Mouse (Mus musculus) forebrain, postnatal 0 days (tissue): ENCODE measurements at regions not wholly inside any gene's neighbourhood (a gene's known extent, or its start where the extent isn't known, plus 50 kb on each side); places are given as distances from the start of the nearest gene placed in this dataset.

ENCODE experiments used
- ATAC-seq: fragments of 200-750 bp; cut with Nextera tagmentation; 2 replicates; pipeline ENCODE4 v1.8.0; 2017; ENCODE audit warnings: mild to moderate bottlenecking, moderate library complexity
- DNase-seq: peaks from one replicate; pipeline ENCODE4 v3.0.0-alpha.2; 2015
- H3K27ac ChIP-seq: fragments of 300-500 bp; sonication (generic); 2 replicates; pipeline ENCODE4 v1.5.1; 2014; ENCODE audit warnings: low read depth, mild to moderate bottlenecking, antibody characterized with exemption, low read length, moderate library complexity, mixed read lengths
- H3K27me3 ChIP-seq: fragments of 300-500 bp; sonication (generic); 2 replicates; pipeline ENCODE4 v1.6.1; 2014; ENCODE audit warnings: mild to moderate bottlenecking, low read length, mixed read lengths; ENCODE audit not compliant: insufficient read depth
- H3K36me3 ChIP-seq: fragments of 300-500 bp; sonication (generic); 2 replicates; pipeline ENCODE4 v1.6.1; 2014; ENCODE audit warnings: mild to moderate bottlenecking, moderate library complexity; ENCODE audit not compliant: insufficient read depth
- H3K4me1 ChIP-seq: fragments of 300-500 bp; sonication (generic); 2 replicates; pipeline ENCODE4 v1.6.1; 2014; ENCODE audit warnings: antibody characterized with exemption; ENCODE audit not compliant: insufficient read depth
- H3K4me2 ChIP-seq: fragments of 300-500 bp; sonication (generic); 2 replicates; pipeline ENCODE4 v1.6.1; 2014; ENCODE audit warnings: low read depth, mild to moderate bottlenecking, moderate library complexity
- H3K4me3 ChIP-seq: fragments of 300-500 bp; sonication (generic); 2 replicates; pipeline ENCODE4 v1.5.1; 2014; ENCODE audit warnings: low read depth, low read length, mixed read lengths
- H3K9ac ChIP-seq: fragments of 300-500 bp; sonication (generic); 2 replicates; pipeline ENCODE4 v1.6.1; 2014; ENCODE audit warnings: mild to moderate bottlenecking
- H3K9me3 ChIP-seq: fragments of 300-500 bp; sonication (generic); 2 replicates; pipeline ENCODE4 v1.6.1; 2016; ENCODE audit warnings: low read length
- CTCF ChIP-seq: sonication (generic); IDR thresholded peaks from 2 replicates; pipeline ENCODE4 v1.5.1; 2016; ENCODE audit warnings: antibody characterized with exemption, control low read depth, low read depth
- WGBS: fragments of 180-500 bp; shearing (Covaris S2); extraction: QIAGEN DNeasy Blood & Tissue Kit; methylation state at CpG from one replicate; pipeline ENCODE4 v1.1.7; 2014; 5-methylcytosine and 5-hydroxymethylcytosine counted together

DNA sequence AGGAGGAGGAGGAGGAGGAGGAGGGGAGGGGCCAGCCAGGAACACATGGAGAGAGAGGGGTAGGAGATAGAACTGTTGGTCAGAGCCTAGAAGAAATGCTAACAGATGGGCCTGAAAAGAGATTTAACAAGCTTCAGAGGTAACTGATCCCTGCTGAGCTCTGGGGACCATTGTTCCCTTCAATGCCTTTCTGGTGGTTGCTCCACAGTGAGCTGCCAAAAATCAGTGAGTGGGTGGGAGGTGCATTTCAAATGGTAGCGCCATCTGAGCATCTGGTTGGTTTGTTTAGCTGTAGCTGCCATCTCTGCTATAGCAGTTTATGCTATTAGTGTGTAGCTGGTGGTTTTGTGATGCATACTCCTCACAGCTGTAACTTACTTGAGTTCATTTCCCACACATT lies 809.9 kb downstream of the Ets1 start:
- DNase-seq (no peak), ATAC-seq (no peak)
- H3K4me2 ChIP-seq = no peak overlapping the region
- no peaks in the 10 kb centered on the region for H3K4me1 ChIP-seq
- H3K27me3 ChIP-seq = no peaks in the 10 kb centered on the region
- WGBS = 45% methylated on average over 1 of the region's 1 CpGs
- no peak overlapping the region for H3K27ac ChIP-seq
- TF ChIP-seq CTCF = no peak
- no peaks in the 10 kb centered on the region for H3K36me3 ChIP-seq
- no peaks in the 10 kb centered on the region for H3K9me3 ChIP-seq
- H3K4me3 ChIP-seq = no peak overlapping the region
- no peak overlapping the region for H3K9ac ChIP-seq

DNA sequence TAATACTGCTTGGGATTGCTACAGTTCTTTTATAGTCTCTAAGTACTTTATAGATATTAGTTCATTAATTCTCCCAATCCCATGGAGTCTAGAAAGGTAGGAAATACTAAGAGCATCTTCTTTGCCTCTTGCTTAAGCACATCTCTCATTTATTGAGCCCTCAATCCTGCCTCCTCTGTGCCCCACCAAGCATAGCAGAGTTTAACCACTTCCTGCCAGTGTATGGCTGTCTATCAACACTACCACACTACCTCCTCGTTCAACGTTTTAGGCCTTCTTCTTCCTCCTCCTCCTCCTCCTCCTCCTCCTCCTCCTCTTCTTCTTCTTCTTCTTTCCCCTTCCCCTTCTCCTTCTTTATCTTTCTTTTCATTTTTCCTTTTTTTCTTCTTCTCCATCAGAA lies 839.1 kb downstream of the Ets1 start:
- Histone ChIP-seq H3K4me3 (no peak overlapping the region), H3K9ac (no peak overlapping the region), H3K9me3 (no peaks in the 10 kb centered on the region), H3K4me1 (no peaks in the 10 kb centered on the region), H3K27ac (no peak overlapping the region), H3K27me3 (no peaks in the 10 kb centered on the region), H3K4me2 (no peak overlapping the region), H3K36me3 (no peaks in the 10 kb centered on the region)
- DNase-seq (no peak), ATAC-seq (no peak)
- WGBS = 88% methylated on average over 2 of the region's 2 CpGs
- no peak for TF ChIP-seq CTCF

DNA sequence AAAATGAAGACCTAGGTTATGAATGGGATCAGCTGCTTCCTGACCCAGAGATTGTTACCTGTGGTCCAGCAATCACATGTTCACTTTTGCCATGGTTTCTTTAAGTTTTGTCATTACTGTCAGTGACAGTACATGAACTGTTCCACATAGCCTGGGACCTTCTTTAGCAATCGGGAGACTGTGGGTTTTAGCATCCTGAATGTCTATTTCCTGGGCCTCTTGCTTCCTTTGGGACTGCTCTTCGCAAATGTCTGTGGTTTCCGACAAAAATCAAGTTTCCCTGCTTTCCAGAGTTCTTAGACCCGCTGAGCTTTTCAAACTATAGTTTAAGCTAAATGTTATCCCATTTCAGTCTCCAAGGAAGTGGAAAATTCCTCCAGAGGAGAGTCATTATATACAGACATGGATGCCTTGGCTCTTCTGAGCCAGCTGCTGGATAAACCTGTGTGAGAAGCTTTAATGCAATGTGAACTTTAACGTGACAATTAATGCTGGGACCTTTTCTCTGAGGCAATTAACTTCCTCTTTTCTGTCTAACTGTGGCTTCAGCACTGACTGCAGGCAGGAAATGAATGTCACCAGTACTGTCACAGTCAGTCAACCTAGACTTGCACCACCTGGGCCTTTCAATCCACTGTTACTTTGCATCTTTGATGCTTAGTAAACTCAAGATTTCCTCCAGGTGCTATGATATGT lies 847.0 kb downstream of the Ets1 start:
- 68% methylated on average over 5 of the region's 5 CpGs for WGBS
- Histone ChIP-seq H3K27me3 (no peaks in the 10 kb centered on the region), H3K9me3 (no peaks in the 10 kb centered on the region), H3K9ac (no peak overlapping the region), H3K4me1 (no peaks in the 10 kb centered on the region), H3K4me3 (no peak overlapping the region), H3K4me2 (no peak overlapping the region), H3K27ac (no peak overlapping the region), H3K36me3 (no peaks in the 10 kb centered on the region)
- ATAC-seq (no peak), DNase-seq (no peak)
- no peak for TF ChIP-seq CTCF

DNA sequence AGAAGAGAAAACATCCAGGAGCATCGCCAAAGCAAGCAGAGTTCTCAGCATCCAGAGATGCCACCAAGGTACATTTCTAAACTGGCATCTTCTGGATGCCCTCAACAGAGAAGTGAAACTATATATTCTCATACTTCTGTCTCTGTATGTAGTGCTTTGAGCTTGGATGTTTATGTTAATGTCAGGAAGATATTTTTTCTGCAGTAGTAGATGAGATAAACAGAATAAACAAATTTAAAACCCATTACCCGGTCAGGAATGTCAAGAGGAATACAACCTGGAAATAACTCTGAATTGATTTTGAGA lies 847.5 kb downstream of the Ets1 start:
- H3K4me2 ChIP-seq = no peak overlapping the region
- no peak for ATAC-seq
- H3K27me3 ChIP-seq = no peaks in the 10 kb centered on the region
- no peak for TF ChIP-seq CTCF
- WGBS = 93% methylated on average over 2 of the region's 2 CpGs
- no peak for DNase-seq
- H3K36me3 ChIP-seq = no peaks in the 10 kb centered on the region
- no peak overlapping the region for H3K4me3 ChIP-seq
- no peaks in the 10 kb centered on the region for H3K4me1 ChIP-seq
- H3K27ac ChIP-seq = no peak overlapping the region
- no peak overlapping the region for H3K9ac ChIP-seq
- no peaks in the 10 kb centered on the region for H3K9me3 ChIP-seq

DNA sequence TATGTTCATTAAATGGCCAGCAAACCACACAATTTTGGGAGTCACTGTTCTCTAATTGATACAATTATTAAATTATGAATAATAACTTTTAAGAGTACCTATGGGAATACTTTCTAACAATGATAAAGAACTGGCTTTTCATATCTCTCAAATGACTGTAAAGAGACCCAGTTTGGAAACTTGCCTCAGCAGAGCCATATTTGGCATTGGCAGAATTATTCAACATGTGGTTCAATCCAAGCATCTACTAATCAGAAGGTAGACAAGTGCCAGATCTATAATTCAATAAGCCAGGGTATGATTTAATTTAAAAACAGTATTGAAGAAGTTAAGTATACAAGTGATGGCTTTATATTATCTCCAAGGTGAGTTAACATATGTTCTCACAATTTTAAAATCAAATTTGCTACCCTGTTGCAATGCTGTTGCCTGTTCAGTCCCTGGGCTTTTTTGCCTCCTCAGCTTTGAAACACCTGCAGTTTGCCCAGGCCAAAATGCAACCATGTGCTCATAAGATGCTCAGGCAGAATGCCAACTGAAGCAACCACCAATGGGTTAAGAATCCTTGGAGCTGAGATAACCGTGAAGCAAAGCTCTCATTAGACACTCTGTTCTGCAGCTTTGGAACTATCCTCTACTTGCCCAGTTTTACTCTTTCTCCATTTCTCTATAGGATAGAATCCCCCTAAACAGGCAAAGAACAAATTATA lies 897.2 kb downstream of the Ets1 start:
- DNase-seq = no peak
- Histone ChIP-seq H3K36me3 (no peaks in the 10 kb centered on the region), H3K4me2 (no peak overlapping the region), H3K4me3 (no peak overlapping the region), H3K27ac (no peak overlapping the region), H3K27me3 (no peaks in the 10 kb centered on the region), H3K9me3 (no peaks in the 10 kb centered on the region), H3K9ac (no peak overlapping the region), H3K4me1 (no peaks in the 10 kb centered on the region)
- ATAC-seq = no peak
- 51% methylated on average over 1 of the region's 1 CpGs for WGBS
- no peak for TF ChIP-seq CTCF

DNA sequence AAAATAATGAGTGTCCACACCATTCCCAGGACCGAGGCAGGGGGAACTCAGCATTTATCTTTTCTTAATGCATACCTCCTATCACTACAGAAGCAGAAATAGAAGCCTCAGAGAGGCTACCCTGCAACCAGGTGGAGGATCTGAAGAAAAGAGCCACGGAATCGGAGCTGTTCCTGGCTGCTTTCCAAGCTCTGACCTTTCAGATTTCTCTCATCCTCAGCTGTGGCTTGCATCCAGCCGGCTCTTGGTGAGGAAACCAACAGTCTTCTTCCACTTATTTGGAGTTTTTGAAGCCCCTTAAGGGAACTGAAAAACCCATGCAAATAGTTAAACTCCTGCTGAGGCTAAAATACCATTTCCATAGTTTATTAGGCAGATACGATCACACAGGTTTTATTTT lies 907.3 kb downstream of the Ets1 start:
- H3K4me2 ChIP-seq = no peak overlapping the region
- H3K9ac ChIP-seq = no peak overlapping the region
- DNase-seq (no peak), ATAC-seq (no peak)
- 44% methylated on average over 5 of the region's 5 CpGs for WGBS
- TF ChIP-seq CTCF = no peak
- H3K27me3 ChIP-seq = no peaks in the 10 kb centered on the region
- no peak overlapping the region for H3K4me3 ChIP-seq
- no peaks in the 10 kb centered on the region for H3K36me3 ChIP-seq
- no peaks in the 10 kb centered on the region for H3K9me3 ChIP-seq
- no peak overlapping the region for H3K27ac ChIP-seq
- H3K4me1 ChIP-seq = 0 out of 2 replicates have a peak, but pooled peaks cover 4% of the 10 kb centered on the region

DNA sequence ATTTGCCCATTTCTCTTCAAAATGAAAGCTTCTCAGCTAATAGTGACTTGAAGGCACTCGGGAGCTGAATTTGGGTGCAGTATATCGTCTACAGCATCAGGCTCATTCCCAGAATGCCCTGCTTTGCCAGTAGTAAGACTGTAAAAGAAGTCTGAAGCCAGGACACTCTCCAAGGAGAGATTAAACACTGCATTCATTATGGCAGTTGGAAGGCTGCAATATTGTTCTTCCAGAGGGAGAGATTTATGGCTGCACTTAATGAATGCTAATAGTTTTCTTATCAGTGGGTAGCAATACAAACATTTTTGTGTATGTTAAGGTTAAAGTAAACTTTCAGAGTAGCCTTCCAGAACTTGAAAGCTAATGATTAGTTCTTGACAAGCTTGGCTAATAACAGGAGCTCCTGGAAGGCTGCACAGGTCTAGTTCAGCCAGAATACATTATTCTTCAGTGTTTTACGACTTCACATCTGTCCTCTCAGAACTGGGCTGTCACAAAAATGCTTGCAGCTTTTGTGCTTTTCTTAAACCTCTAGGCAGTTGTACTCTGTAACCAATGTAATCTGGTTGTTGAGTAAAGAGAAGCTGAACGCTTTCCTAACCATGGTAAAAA lies 910.2 kb downstream of the Ets1 start:
- Histone ChIP-seq H3K4me1 (0 out of 2 replicates have a peak, but pooled peaks cover 4% of the 10 kb centered on the region), H3K4me3 (no peak overlapping the region), H3K27me3 (no peaks in the 10 kb centered on the region), H3K27ac (no peak overlapping the region), H3K9me3 (no peaks in the 10 kb centered on the region), H3K36me3 (no peaks in the 10 kb centered on the region), H3K4me2 (no peak overlapping the region), H3K9ac (no peak overlapping the region)
- WGBS = 55% methylated on average over 4 of the region's 4 CpGs
- TF ChIP-seq CTCF = no peak
- ATAC-seq = no peak
- no peak for DNase-seq
